Mouse (Mus musculus): Measurements from ENCODE around the gene Lrmp. TPM values are rescaled to one million over a fixed set of nuclear protein-coding genes. Genes with fewer than 3 reads are reported as not detected.
A peak's percentile ranks its signal among the peaks of the same experiment; 100 is the strongest.

Gene Lrmp
- polyA plus RNA-seq, 1 experiment from 2014 or later: 2.3 TPM

DNA sequence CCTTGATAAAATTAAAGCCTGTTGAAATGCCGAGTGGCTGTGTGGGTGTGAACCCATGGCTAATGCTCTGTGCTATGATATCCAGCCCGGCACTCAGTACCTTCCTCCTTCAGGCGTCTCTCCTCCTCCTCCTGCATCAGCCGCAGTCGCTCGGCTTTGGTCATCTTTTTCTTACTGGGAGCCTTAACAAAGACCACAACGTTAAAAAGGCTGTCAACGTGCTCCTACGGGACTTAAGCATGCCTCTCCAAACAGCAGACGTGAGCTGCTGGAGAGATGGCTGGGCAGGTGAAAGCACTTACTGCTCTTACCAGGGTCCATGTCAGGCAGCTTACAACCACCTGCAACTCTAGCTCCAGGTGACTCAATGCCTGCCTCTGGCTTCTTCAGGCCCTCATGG lies 89.7 kb downstream of the Lrmp start:
- 62% methylated on average over 10 of the region's 10 CpGs for WGBS
- no peak for ATAC-seq (ENCODE audit: insufficient number of reproducible peaks, low FRiP score)
- Histone ChIP-seq H3K36me3 (no peaks in the 10 kb centered on the region), H3K4me1 (replicated peaks) (peaks cover 1% of the 10 kb centered on the region), H3K27ac (ENCODE audit: poor library complexity, severe bottlenecking) (no peak overlapping the region), H3K9me3 (replicated peaks) (no peaks in the 10 kb centered on the region), H3K27me3 (replicated peaks) (no peaks in the 10 kb centered on the region), H3K9ac (no peak overlapping the region), H3K4me2 (no peak overlapping the region), H3K4me3 (no peak overlapping the region)

DNA sequence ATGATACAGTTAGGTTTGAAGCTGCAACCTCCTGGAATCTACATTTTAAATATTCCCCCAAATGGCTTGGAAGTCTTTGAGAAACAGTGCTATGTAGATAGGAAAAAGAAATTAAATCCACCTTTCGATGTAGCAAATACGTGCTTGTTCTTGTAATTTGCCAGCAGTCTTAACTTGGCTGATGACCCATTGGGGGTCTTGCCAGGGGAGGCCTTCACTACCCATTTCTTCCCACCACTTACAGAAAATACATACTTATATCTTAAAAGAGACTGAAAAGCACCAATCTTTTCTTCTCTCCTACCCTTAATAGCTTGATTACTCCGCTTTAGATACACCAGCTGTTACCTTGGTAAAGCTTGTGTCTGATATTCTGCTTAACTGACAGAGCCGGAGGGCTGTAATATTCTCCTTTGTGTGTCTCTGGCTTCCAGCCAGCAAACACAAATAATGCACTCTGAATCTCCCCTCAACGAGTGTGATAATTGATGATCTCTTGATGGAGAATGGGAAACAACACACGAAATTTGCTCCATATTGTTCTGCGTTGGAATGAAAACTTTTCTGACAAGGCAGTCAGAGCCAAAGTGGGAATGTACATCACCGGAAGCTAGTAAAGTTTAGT lies 94.7 kb downstream of the Lrmp start:
- Histone ChIP-seq H3K4me3 (peak overlapping the region; percentile 52), H3K4me2 (peak overlapping the region; percentile 90), H3K9me3 (replicated peaks) (no peaks in the 10 kb centered on the region), H3K9ac (peak overlapping the region; percentile 56), H3K4me1 (replicated peaks) (peaks cover 9% of the 10 kb centered on the region), H3K27ac (ENCODE audit: poor library complexity, severe bottlenecking) (peak overlapping the region; percentile 35), H3K27me3 (replicated peaks) (no peaks in the 10 kb centered on the region), H3K36me3 (peaks cover 4% of the 10 kb centered on the region; the same call in 1 of the 2 replicates)
- 37% methylated on average over 8 of the region's 8 CpGs for WGBS
- ATAC-seq (ENCODE audit: insufficient number of reproducible peaks, low FRiP score): no peak

DNA sequence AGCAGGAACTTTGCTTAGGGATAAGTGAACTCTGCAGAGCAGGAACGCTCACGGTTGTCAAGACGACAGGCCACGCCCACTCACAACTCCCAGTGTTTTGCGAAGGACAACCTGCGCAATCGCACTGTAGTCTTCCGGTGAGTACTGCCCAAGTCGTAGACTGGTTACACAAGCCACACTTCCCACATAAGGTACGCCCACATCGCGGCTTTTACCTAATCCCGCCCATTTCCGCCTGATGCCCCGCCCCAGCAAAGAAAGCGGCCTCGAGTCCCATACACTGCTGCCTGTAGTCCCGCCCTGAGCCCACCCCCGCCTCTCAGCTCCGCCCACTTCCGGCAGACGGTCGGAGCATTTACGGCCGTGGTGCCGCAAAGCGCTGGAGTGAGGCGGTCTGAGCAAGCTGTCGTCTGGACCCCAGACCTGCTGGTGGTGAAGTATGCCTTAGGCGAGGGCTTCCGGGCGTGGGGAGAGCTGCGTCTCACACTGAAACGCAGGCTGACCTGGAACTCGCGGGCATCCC lies 95.4 kb downstream of the Lrmp start, which contains the start of the genes Casc1 and Etfrf1:
TSS of gene Casc1 (minus strand) at position 190 of the 523 bp plus-strand sequence.
TSS of gene Etfrf1 (plus strand) at position 319 of the 523 bp plus-strand sequence.
- 0% methylated on average over 36 of the region's 36 CpGs for WGBS
- peak within 1 kb of the TSS; percentile 81 for H3K9ac ChIP-seq
- H3K4me1 ChIP-seq (replicated peaks): peaks cover 9% of the 10 kb centered on the region
- H3K9me3 ChIP-seq (replicated peaks): no peaks in the 10 kb centered on the region
- H3K4me3 ChIP-seq: peak within 1 kb of the TSS; percentile 67
- peak; percentile 100 for ATAC-seq (ENCODE audit: insufficient number of reproducible peaks, low FRiP score)
- H3K4me2 ChIP-seq: peak within 1 kb of the TSS; percentile 90
- no peaks in the 10 kb centered on the region for H3K27me3 ChIP-seq (replicated peaks)
- H3K36me3 ChIP-seq: peaks cover 5% of the 10 kb centered on the region
- peak within 1 kb of the TSS; percentile 99 for H3K27ac ChIP-seq (ENCODE audit: poor library complexity, severe bottlenecking)

DNA sequence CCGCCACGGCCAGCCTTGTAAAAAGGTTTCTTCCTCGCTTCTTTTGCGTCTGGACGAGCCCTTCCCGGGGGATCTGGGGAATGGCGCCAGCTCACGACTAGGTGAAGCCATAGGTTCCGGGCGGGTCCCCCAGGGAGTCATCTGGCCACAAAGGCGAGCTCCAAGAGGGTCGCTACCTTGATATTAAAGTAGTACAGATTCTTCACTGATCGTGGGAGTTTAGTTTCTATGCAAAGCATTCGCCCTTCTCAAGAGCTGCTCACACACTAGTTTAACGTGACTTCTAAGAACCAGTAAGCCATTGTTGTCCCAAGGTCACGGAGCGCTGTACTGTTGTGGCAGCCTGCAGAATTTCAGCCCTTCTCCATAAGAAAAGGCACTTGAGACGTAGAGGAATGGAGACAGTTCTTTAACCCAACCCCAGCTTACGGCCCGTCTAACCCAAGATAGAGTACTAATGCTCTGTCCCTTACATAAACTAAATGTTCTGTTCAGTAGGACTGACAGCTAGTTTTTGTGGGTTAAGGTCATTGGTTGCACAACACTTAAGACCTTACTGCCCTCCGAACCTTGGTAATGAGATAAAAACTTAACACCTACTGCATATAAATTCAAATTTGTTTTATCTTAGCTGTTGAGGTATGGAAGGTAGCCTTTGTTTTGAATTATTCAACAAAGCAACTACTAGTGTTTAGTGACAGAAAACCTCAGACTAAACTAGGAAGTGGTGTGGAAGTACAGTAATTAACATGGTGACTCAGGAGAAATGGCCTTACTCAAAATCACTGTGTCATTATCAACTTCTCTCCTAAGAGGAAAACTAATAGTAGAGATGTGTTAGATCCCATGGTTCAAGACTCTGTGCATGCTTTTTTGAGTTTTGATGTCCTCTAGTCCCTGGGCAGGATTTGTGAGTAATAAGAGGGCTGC lies 96.2 kb downstream of the Lrmp start:
- H3K4me1 ChIP-seq (replicated peaks): peaks cover 9% of the 10 kb centered on the region
- peak overlapping the region; percentile 81 for H3K9ac ChIP-seq
- peak overlapping the region; percentile 99 for H3K27ac ChIP-seq (ENCODE audit: poor library complexity, severe bottlenecking)
- H3K9me3 ChIP-seq (replicated peaks): no peaks in the 10 kb centered on the region
- peak overlapping the region; percentile 67 for H3K4me3 ChIP-seq
- peaks cover 11% of the 10 kb centered on the region for H3K36me3 ChIP-seq
- WGBS: 3% methylated on average over 21 of the region's 21 CpGs
- no peaks in the 10 kb centered on the region for H3K27me3 ChIP-seq (replicated peaks)
- peak overlapping the region; percentile 75 for H3K4me2 ChIP-seq
- ATAC-seq (ENCODE audit: insufficient number of reproducible peaks, low FRiP score): peak; percentile 13

DNA sequence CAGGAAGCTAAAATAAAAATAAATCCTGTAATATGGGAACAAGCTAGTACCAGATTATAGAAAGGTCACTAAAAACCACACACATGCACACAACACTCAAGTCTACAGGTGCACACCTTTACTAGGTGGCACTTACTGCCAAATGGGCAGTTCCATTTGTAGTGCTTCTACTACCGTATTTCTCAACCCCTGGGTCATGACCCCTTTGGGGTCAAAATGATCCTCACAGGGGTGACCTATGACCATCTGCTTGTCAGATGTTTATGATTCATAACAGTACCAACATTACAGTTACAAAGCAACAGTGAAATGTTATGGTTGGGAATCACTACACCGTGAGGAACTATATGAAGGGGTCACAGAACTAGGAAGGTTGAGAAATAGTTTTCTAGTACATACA lies 98.5 kb downstream of the Lrmp start:
- H3K9ac ChIP-seq: no peak overlapping the region
- no peak overlapping the region for H3K27ac ChIP-seq (ENCODE audit: poor library complexity, severe bottlenecking)
- H3K36me3 ChIP-seq: peaks cover 19% of the 10 kb centered on the region
- H3K4me3 ChIP-seq: no peak overlapping the region
- H3K9me3 ChIP-seq (replicated peaks): no peaks in the 10 kb centered on the region
- peaks cover 9% of the 10 kb centered on the region for H3K4me1 ChIP-seq (replicated peaks)
- ATAC-seq (ENCODE audit: insufficient number of reproducible peaks, low FRiP score): no peak
- no peak overlapping the region for H3K4me2 ChIP-seq
- WGBS: 89% methylated on average over 2 of the region's 2 CpGs
- no peaks in the 10 kb centered on the region for H3K27me3 ChIP-seq (replicated peaks)

DNA sequence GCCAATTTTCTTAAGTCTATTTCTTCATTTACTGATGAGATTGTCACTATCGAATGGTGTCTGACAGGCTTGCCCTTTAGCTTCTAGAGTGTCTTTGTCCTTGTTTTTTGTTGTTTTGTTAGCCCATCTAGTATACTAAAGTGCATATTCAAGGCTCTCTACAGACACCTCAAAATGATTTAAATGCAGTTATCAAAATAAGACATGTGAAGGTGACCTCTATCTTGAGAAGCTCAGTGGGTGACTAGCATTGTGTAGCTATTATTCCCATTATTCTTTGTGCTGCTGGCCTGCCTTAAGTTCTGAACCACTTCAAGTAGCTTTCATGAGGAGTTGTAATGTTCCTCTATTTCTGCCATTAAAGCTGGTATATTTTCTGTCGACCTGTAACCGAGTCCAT lies 100.4 kb downstream of the Lrmp start:
- no peaks in the 10 kb centered on the region for H3K27me3 ChIP-seq (replicated peaks)
- WGBS: 90% methylated on average over 3 of the region's 3 CpGs

DNA sequence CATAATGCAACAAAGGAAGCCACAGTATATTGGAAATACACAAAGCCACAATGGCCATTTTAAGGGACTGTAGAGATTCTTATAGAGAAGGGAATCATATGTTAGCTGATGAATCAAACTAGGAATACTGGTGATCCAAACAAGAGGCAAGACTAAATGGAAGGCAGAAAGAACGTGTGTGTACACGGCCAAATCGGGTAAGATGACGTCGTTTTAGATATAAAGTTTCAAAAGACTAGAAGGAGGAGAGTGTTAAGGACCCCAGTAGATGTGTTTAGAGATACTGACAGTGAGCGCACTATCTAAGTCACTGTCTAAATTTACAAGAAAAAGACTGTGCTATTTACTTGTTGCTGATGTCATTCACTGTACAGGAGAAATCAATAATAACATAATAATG lies 108.8 kb downstream of the Lrmp start:
- Histone ChIP-seq H3K9ac (no peak overlapping the region), H3K4me1 (replicated peaks) (no peaks in the 10 kb centered on the region), H3K27ac (ENCODE audit: poor library complexity, severe bottlenecking) (no peak overlapping the region), H3K36me3 (peaks cover 10% of the 10 kb centered on the region), H3K4me2 (no peak overlapping the region), H3K4me3 (no peak overlapping the region), H3K9me3 (replicated peaks) (no peaks in the 10 kb centered on the region), H3K27me3 (replicated peaks) (no peaks in the 10 kb centered on the region)
- no peak for ATAC-seq (ENCODE audit: insufficient number of reproducible peaks, low FRiP score)
- WGBS: 89% methylated on average over 6 of the region's 6 CpGs

More for the DNA sequence above, 100.4 kb downstream of the Lrmp start:
- no peaks in the 10 kb centered on the region for H3K9me3 ChIP-seq (replicated peaks)
- H3K4me2 ChIP-seq: no peak overlapping the region
- no peak overlapping the region for H3K9ac ChIP-seq
- H3K4me3 ChIP-seq: no peak overlapping the region
- peaks cover 24% of the 10 kb centered on the region for H3K36me3 ChIP-seq
- H3K4me1 ChIP-seq (replicated peaks): peaks cover 4% of the 10 kb centered on the region
- ATAC-seq (ENCODE audit: insufficient number of reproducible peaks, low FRiP score): no peak
- H3K27ac ChIP-seq (ENCODE audit: poor library complexity, severe bottlenecking): no peak overlapping the region

Other genes with a start within 250 kb of the Lrmp start
- 11.1 and 11.2 TPM in 2 replicates for gene Bcat1, start 39.5 kb upstream of the Lrmp start, polyA plus RNA-seq (2016; fragmentation: Nextera tagmentation; extraction: Ambion mirVana)
- gene Casc1, start 95.4 kb downstream of the Lrmp start, polyA plus RNA-seq (2016; fragmentation: Nextera tagmentation; extraction: Ambion mirVana): 0.22 and 0.35 TPM in 2 replicates
- 58.3 and 60.0 TPM in 2 replicates for gene Etfrf1, start 95.5 kb downstream of the Lrmp start, polyA plus RNA-seq (2016; fragmentation: Nextera tagmentation; extraction: Ambion mirVana)
- gene Kras, start 134.6 kb downstream of the Lrmp start, polyA plus RNA-seq (2016; fragmentation: Nextera tagmentation; extraction: Ambion mirVana): 49.4 and 51.2 TPM in 2 replicates